Mouse (Mus musculus): ENCODE measurements around the gene Fbxo27.

- TF ChIP-seq POLR2A (IDR thresholded peaks at IDR 0.05; ENCODE audit: insufficient read length, low read depth) (no peak), USF1 (IDR thresholded peaks at IDR 0.05; ENCODE audit: low read depth) (no peak), MYOD1 (IDR thresholded peaks at IDR 0.05; ENCODE audit: control insufficient read depth in 1 of 3, insufficient read length in 2 of 3, low read depth in 2 of 3) (no peak), MAX (IDR thresholded peaks at IDR 0.05; ENCODE audit: low read depth) (no peak), POLR2AphosphoS2 (IDR thresholded peaks at IDR 0.05; ENCODE audit: insufficient read length, low read depth) (no peak), MYOG (IDR thresholded peaks at IDR 0.05; ENCODE audit: control insufficient read depth in 1 of 3, insufficient read depth in 1 of 3, insufficient read length in 2 of 3, low read depth in 2 of 3) (no peak)
These were observed 45.6 kb upstream of the Fbxo27 start for GRCm38 (mm10) chr7:28647016-28647415.
